Mouse (Mus musculus): ENCODE results near the gene Gm21970. TPM values are rescaled to one million over a fixed set of nuclear protein-coding genes. Genes with fewer than 3 reads are reported as not detected.

Gm21970 gene
- polyA plus RNA-seq, 1 experiment from 2014 or later: not detected

- Histone ChIP-seq H3K4me3 (ENCODE audit: low read depth, low read length) (no peak overlapping the region), H3K27ac (ENCODE audit: low read length) (no peak overlapping the region), H3K4me2 (replicated peaks; ENCODE audit: low read depth, low read length) (no peak overlapping the region), H3K9me3 (ENCODE audit: low read length) (no peaks in the 10 kb centered on the region), H3K27me3 (replicated peaks; ENCODE audit: insufficient read depth, low read length) (no peaks in the 10 kb centered on the region), H3K4me1 (ENCODE audit: insufficient read depth, low read depth, low read length) (no peaks in the 10 kb centered on the region), H3K9ac (replicated peaks; ENCODE audit: low read depth) (no peak overlapping the region), H3K36me3 (ENCODE audit: insufficient read depth, low read length) (peaks cover 32% of the 10 kb centered on the region)
- no peak for ATAC-seq
- TF ChIP-seq CTCF (IDR thresholded peaks at IDR 0.05): no peak
- TF ChIP-seq EP300 (IDR thresholded peaks at IDR 0.05): no peak
- no peak for DNase-seq (ENCODE audit: low spot score)
- whole genome bisulfite sequencing: 85% methylated on average over 4 of the region's 4 CpGs
Measured at GRCm38 (mm10) chr16:91426586-91426985, 35.1 kb downstream of the Gm21970 start.

DNA sequence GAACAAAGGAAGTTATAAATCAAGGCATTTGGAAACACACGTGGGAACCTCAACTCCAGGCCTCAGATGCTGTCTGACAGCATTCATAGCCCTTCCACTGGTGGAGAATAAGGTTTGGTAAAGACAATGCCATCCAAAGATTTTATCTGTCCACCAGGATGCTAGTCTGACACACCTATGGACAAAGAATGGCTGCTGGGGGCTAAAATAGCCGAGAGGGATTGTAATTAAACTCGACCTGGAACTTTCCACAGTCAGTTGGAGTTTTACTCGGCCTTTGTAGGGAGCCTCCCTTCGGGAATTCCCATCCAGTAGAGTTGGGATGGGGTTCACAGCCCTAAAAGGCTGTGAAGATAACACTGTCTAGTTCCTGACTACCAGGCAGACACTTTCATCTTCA lies 35.9 kb downstream of the Gm21970 start:
- DNase-seq (ENCODE audit: low spot score) (no peak), ATAC-seq (no peak)
- Histone ChIP-seq H3K9me3 (ENCODE audit: low read length) (no peaks in the 10 kb centered on the region), H3K4me1 (ENCODE audit: insufficient read depth, low read depth, low read length) (no peaks in the 10 kb centered on the region; the same call in 1 of the 2 replicates), H3K27me3 (replicated peaks; ENCODE audit: insufficient read depth, low read length) (no peaks in the 10 kb centered on the region), H3K9ac (replicated peaks; ENCODE audit: low read depth) (no peak overlapping the region), H3K4me3 (ENCODE audit: low read depth, low read length) (no peak overlapping the region), H3K27ac (ENCODE audit: low read length) (no peak overlapping the region), H3K36me3 (ENCODE audit: insufficient read depth, low read length) (peaks cover 24% of the 10 kb centered on the region), H3K4me2 (replicated peaks; ENCODE audit: low read depth, low read length) (no peak overlapping the region)
- 64% methylated on average over 5 of the region's 5 CpGs for WGBS
- TF ChIP-seq EP300 (IDR thresholded peaks at IDR 0.05): no peak
- no peak for TF ChIP-seq CTCF (IDR thresholded peaks at IDR 0.05)

- 57% methylated on average over 8 of the region's 8 CpGs for WGBS
- H3K4me1 ChIP-seq (ENCODE audit: insufficient read depth, low read depth, low read length): no peaks in the 10 kb centered on the region; the same call in 1 of the 2 replicates
- no peak overlapping the region for H3K4me2 ChIP-seq (replicated peaks; ENCODE audit: low read depth, low read length)
- no peak for DNase-seq (ENCODE audit: low spot score)
- H3K4me3 ChIP-seq (ENCODE audit: low read depth, low read length): no peak overlapping the region
- H3K27ac ChIP-seq (ENCODE audit: low read length): no peak overlapping the region
- TF ChIP-seq CTCF (IDR thresholded peaks at IDR 0.05) (no peak), EP300 (IDR thresholded peaks at IDR 0.05) (no peak)
- ATAC-seq: no peak
- H3K36me3 ChIP-seq (ENCODE audit: insufficient read depth, low read length): peaks cover 18% of the 10 kb centered on the region
- no peaks in the 10 kb centered on the region for H3K9me3 ChIP-seq (ENCODE audit: low read length)
- H3K27me3 ChIP-seq (replicated peaks; ENCODE audit: insufficient read depth, low read length): no peaks in the 10 kb centered on the region
- no peak overlapping the region for H3K9ac ChIP-seq (replicated peaks; ENCODE audit: low read depth)
Measured at GRCm38 (mm10) chr16:91428259-91428865, 36.8 kb downstream of the Gm21970 start.

DNA sequence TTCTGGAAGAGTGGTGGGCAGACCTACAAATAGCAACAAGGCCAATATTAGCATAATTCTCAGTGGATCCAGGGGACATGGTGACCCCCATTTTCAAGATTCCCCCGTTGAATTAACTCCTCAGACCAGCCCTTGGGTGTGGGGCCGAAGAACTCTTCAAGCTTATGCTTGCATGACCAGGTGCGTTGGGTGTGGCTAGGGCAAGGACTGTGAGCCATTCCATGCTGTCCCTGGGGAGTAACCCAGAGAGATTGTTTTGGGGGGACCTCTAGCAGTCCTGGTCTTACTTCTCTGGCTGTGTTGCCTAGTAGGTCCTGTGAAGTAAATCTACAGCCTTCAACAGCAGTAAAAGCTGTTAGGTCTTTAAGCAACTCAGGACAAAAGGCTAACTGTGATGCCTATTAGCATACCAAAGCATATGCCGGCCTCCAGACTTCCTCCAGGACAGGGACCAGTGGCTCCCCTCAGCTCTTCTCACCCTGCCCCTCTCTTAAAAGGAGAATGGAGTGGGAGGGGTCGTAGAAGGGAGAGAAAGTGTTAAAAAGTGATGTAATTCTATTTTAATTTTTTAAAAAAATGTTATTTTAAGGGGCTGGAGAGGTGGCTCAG lies 41.3 kb downstream of the Gm21970 start:
- DNase-seq (ENCODE audit: low spot score): no peak
- WGBS: 43% methylated on average over 5 of the region's 5 CpGs
- H3K4me2 ChIP-seq (replicated peaks; ENCODE audit: low read depth, low read length): no peak overlapping the region
- H3K27ac ChIP-seq (ENCODE audit: low read length): no peak overlapping the region
- no peaks in the 10 kb centered on the region for H3K36me3 ChIP-seq (ENCODE audit: insufficient read depth, low read length)
- ATAC-seq: no peak
- TF ChIP-seq CTCF (IDR thresholded peaks at IDR 0.05): no peak
- TF ChIP-seq EP300 (IDR thresholded peaks at IDR 0.05): no peak
- H3K27me3 ChIP-seq (replicated peaks; ENCODE audit: insufficient read depth, low read length): no peaks in the 10 kb centered on the region
- H3K4me3 ChIP-seq (ENCODE audit: low read depth, low read length): no peak overlapping the region
- no peaks in the 10 kb centered on the region for H3K9me3 ChIP-seq (ENCODE audit: low read length)
- no peaks in the 10 kb centered on the region; the same call in 1 of the 2 replicates for H3K4me1 ChIP-seq (ENCODE audit: insufficient read depth, low read depth, low read length)
- H3K9ac ChIP-seq (replicated peaks; ENCODE audit: low read depth): no peak overlapping the region

GRCm38 (mm10) chr16:91433329-91433933 lies 41.9 kb downstream of the Gm21970 start:
- TF ChIP-seq EP300 (IDR thresholded peaks at IDR 0.05) (no peak), CTCF (IDR thresholded peaks at IDR 0.05) (no peak)
- 28% methylated on average over 8 of the region's 8 CpGs for WGBS

DNA sequence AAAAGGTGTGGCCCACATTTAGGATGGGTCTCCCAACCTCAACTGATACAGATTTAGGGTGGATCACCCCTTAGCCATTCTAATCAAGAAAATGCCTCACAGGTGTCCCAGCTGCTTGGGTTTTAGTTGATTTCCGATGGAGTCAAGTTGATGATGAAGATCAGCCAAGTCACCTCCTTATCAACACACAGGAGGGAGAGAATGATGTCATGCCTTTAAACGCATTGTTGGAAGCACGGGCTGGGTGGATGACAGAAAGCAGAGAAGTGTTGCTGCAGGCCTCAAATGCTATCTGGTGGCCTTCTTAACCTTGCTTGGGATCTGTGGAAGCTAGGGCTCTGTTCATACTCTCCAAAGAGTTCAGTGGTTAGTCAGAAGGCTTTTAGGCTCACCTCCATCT lies 42.6 kb downstream of the Gm21970 start:
- no peak for ATAC-seq
- 74% methylated on average over 3 of the region's 3 CpGs for WGBS
- no peaks in the 10 kb centered on the region for H3K27me3 ChIP-seq (replicated peaks; ENCODE audit: insufficient read depth, low read length)

More at GRCm38 (mm10) chr16:91433329-91433933, 41.9 kb downstream of the Gm21970 start:
- no peak overlapping the region for H3K4me2 ChIP-seq (replicated peaks; ENCODE audit: low read depth, low read length)
- DNase-seq (ENCODE audit: low spot score): peak; percentile 63
- no peaks in the 10 kb centered on the region for H3K27me3 ChIP-seq (replicated peaks; ENCODE audit: insufficient read depth, low read length)
- H3K4me1 ChIP-seq (ENCODE audit: insufficient read depth, low read depth, low read length): no peaks in the 10 kb centered on the region; the same call in 1 of the 2 replicates
- no peaks in the 10 kb centered on the region for H3K36me3 ChIP-seq (ENCODE audit: insufficient read depth, low read length)
- H3K27ac ChIP-seq (ENCODE audit: low read length): no peak overlapping the region
- peak; percentile 67 for ATAC-seq
- H3K9ac ChIP-seq (replicated peaks; ENCODE audit: low read depth): no peak overlapping the region
- no peak overlapping the region for H3K4me3 ChIP-seq (ENCODE audit: low read depth, low read length)
- no peaks in the 10 kb centered on the region for H3K9me3 ChIP-seq (ENCODE audit: low read length)

More for the DNA sequence above, 42.6 kb downstream of the Gm21970 start:
- DNase-seq (ENCODE audit: low spot score): no peak
- Histone ChIP-seq H3K27ac (ENCODE audit: low read length) (no peak overlapping the region), H3K4me2 (replicated peaks; ENCODE audit: low read depth, low read length) (no peak overlapping the region), H3K9ac (replicated peaks; ENCODE audit: low read depth) (no peak overlapping the region), H3K36me3 (ENCODE audit: insufficient read depth, low read length) (no peaks in the 10 kb centered on the region), H3K4me3 (ENCODE audit: low read depth, low read length) (no peak overlapping the region), H3K9me3 (ENCODE audit: low read length) (no peaks in the 10 kb centered on the region), H3K4me1 (ENCODE audit: insufficient read depth, low read depth, low read length) (no peaks in the 10 kb centered on the region; the same call in 1 of the 2 replicates)
- TF ChIP-seq EP300 (IDR thresholded peaks at IDR 0.05) (no peak), CTCF (IDR thresholded peaks at IDR 0.05) (no peak)

Measured in lung, postnatal 0 days (tissue).